Mouse (Mus musculus) c-Kit-positive CD71-negative TER-119-negative erythroid progenitor cells, embryonic 14.5 days (primary cell): ENCODE results near the gene Lrrk1.

Experiments
- DNase-seq: peaks from one replicate; pipeline ENCODE4 v3.0.0-alpha.2; 2013; ENCODE audit warnings: low read depth

Gene Lrrk1

DNA sequence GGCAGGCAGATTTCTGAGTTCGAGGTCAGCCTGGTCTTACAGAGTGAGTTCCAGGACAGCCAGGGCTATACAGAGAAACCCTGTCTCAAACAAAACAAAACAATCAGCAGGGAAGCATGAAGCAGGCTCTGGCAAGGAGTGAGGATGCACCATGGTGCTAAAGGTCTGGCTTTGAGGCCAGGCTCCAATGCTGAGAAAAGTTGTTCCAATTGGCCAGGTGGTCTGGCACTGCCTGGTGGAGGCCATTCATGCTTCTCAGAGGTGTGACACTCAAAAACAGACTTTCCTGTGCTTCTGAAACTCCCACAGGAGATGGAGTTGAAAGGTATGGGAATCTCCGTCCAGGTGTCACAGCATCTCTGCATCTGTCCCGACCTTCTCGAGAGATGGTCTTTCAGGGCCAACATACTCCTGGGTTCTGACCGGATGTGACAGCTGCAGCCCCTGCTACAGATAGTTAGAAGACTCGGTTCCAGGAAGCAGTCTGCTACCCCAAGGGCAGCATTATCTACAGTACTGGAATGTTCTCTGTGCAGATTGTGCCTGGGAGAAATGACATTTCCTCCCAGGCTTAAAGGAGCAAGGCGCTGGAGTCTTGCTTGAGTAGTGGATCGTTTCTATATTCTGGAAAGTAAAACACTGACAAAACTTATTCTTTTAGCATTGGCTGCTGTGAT is 134.0 kb downstream of the Lrrk1 start:
- DNase-seq = no peak

DNA sequence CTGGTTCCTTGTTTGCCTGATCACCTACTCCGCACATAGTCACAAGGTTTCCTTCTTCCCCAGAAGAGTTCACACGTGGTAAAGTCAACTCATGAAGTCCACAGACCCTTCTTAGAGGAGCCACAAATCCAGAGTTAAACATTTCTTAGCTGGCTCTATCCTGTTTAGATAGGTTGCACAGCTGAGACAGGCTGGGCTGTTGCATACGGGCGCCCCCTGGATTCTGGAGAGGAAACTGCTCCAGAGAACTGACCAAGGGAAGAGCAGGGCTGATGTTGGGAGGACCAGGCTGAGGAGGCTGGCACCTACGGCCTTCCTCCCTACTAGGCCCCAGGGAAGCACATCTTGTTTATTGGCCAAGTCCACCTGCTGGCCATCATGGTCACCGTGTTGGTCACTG is 138.1 kb downstream of the Lrrk1 start:
- DNase-seq = peak; percentile 59

DNA sequence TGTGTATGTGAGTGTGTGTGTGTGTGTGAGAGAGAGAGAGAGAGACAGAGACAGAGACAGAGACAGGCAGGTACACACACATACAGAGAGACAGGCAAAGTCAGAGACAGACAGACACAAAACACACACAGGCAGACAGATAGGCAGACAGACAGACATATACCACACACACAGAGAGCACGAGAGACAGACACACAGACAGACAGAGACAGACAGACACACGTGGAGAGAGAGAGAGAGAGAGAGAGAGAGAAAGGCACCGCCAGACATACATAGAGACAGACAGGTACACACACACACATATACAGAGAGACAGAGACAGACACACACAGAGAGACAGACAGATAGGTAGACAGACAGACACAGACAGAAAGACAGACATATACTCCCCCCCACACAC is 138.7 kb downstream of the Lrrk1 start:
- DNase-seq = no peak

DNA sequence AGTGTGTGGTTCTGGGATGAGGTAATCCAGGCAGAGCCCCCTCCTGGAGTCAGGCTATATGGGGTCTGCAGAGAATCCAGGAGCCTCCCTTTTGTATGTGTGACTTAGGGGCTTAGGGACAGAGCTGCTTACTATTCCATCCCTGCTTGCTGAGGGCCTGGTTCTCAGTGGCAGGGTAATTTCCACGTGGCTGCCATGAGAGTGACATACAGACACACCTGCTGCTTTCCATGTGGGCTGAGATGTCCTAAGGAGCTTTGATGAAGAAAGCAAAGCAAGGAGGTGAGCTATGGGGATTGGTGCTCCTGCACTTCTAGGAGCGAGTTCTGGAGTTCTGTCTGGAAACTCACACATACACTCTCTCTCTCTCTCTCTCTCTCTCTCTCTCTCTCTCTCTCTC is 139.1 kb downstream of the Lrrk1 start:
- no peak for DNase-seq

DNA sequence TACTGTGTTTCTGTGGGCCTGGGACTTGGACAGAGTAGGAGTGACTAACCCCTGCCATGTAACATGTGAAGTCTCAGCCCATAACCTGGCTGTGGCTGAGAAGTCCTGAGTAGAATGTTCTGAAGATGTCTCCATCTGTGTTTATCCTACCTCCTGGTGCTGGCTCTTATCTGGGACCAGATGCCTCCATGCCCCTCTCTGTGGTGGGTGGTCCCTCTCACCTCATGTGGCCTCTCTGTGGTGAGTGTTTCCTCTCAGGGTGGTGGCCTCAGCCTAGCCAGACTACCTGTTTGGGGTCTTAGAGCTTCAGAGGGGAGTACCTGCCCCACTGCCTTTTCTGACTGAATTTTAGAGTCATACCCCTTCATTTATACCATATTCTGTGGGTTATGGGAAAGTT is 139.9 kb downstream of the Lrrk1 start:
- no peak for DNase-seq

DNA sequence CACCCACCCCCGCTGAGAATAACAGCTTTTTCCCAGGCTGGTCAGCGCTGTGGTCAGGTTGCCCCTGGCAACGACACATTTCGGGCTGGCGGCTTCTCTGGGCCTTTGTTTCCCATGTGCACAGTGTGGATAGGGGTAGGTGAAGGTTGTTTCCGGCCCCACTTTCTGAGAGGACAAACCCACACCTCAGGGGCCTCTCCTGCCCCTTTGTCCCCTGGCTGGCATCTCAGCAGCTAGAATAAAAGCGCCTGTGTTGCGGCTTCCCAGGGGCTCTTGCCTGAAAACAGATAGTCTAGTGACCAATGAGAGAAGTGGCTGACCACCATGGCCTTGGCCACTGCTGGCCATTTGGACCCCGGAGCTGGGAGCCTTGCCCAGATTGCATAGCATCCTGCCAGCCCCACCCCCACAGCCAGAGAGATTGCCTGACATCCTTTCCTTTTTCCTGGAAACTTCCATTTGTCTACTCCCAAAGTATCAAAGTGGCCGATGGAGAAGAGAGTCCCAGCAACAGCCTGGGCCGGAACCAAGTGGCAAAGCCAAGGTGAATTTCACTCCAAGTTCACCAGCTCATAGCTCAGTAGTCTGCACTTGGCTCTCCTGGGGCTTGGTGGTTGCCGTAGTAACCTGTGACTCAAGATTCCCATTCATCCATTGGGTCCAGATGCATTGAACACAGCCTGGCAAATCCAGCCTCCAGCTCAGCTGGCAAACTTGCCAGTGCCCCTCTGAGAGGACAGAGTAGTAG is 140.7 kb downstream of the Lrrk1 start:
- DNase-seq = no peak

DNA sequence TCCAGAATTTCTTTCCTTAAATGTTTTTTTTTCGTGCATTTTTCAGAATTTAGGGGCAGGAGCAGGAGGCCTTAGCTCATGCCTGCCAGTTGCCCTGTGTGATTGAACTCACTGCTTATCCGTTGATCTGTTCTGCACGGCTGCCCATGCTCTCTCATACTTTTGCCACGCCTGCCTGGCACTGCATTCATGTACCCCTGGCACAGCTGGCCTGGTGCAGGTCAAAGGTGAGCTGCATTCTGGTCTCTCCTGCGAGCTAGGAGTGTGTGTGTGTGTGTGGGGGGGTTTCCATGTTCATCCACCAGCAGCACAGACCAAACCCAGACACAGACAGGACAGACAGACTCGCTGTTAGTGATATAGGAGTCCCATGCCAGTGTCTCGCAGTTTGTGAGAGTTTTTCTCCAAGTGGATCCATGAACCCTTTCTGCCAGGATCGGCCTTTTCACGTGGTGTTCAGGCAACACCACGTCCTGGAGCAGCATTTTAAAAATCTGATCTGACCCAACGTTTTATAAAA is 141.4 kb downstream of the Lrrk1 start:
- DNase-seq = no peak

DNA sequence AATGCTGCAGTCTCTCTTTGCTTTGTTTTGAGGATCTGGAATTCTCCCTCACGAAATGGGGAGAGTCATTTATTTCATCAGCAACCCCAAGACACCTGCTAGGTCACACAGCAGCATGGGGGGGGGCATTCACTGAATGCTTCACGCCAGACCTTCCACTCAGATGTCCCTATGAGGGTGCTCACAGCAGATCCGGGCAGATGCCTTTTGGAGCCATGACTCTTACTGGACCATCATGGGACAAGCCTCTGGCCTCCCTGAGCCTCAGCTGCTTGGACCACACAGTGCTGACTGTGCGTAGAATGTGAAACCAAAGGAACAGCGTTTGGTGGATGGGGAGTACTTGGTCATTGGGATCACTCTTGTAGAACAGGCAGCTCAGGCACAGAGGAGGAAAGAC is 142.5 kb downstream of the Lrrk1 start:
- DNase-seq = no peak

DNA sequence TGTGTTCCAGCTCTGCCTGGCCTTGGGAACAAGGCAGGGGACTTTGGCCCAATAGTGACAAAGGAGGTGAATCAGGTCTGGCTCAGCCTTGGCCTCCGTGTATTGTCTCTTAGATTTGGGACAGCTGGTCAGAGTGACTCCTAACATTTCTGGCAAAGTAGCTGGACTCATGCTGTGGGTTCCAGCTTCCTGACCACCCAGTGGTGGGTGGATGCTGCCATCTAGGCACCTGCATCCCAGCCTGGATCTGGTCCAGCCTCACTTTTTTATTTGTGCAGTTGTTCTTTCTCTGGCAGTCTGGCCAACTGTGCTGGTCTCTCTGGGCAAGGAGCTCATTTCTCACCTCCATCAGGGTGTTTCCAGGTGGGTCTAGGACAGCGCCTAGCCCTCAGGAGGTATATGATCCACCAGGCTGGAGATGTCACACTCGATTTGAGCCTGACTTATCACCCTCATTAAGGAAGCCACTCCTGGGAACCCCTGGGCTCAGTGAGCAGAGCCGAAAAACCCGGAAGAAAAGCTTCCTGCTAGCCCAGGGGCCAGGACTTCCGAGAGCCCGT is 144.3 kb downstream of the Lrrk1 start:
- DNase-seq = no peak

DNA sequence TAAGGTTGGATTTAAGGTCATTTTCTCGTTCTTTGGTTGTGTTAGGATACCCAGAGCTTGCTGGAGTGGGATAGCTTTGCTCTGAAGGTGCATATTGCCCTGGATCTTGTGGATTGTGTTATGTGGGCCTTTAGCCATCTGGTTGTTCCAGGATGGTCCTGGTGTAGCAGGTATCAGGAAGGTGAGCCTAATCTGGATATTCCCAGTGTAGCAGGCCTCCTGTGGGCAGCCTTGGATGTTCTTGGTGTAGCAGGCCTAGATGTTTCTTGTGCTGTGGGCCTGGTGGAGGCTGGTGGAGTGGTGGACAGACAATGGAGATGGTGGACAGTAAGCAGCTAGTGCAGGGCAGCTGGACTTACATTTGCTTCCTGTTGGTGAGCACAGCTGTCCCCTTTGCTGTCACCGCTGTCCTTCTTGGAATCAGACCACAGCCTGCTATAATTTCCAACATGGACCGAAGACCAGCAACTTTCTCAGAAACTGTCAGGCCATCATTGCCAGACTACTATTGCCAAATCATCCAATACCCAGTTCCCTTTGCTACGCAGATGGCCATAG is 146.2 kb downstream of the Lrrk1 start:
- no peak for DNase-seq

DNA sequence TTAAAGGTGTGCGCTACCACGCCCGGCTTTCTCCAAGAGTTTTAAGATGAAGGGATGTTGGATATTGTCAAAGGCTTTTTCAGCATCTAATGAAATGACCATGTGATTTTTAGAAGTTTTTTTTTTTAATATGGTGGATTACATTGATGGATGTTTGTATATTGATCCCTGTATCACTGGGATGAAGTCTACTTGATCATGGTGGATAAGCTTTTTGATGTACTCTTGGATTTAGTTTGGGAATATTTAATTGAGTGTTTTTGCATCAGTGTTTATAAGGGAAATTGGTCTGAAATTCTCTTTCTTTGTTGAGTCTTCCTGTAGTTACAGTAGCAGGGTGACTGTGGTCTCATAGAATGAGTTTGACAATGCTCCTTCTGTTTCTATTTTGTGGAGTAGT is 150.0 kb downstream of the Lrrk1 start:
- no peak for DNase-seq

DNA sequence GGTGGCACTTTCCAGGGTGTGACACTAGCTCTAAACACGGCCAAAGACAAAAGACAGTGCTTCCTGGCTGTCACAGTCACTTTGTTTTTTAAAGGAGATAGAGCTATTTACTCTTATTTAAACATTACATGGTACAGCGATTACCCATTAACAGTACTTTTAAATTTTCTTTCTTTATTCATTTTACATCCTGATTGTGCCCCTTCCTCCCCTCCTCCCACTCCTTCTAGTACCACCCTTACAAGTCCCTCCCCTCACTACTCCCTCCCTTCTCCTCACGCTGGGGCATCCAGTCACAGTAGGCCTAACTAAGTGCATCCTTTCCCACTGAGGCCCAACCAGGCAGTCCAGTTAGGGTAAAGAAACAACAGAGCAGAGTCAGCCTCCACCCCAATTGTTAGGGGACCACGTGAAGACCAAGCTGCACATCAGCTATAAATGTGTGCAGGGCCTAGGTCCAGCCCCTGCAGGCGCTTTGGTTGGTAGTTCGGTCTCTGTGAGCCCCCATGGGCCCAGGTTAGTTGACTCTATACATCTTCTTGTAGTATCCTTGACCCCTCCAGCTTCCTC is 154.1 kb downstream of the Lrrk1 start:
- no peak for DNase-seq

DNA sequence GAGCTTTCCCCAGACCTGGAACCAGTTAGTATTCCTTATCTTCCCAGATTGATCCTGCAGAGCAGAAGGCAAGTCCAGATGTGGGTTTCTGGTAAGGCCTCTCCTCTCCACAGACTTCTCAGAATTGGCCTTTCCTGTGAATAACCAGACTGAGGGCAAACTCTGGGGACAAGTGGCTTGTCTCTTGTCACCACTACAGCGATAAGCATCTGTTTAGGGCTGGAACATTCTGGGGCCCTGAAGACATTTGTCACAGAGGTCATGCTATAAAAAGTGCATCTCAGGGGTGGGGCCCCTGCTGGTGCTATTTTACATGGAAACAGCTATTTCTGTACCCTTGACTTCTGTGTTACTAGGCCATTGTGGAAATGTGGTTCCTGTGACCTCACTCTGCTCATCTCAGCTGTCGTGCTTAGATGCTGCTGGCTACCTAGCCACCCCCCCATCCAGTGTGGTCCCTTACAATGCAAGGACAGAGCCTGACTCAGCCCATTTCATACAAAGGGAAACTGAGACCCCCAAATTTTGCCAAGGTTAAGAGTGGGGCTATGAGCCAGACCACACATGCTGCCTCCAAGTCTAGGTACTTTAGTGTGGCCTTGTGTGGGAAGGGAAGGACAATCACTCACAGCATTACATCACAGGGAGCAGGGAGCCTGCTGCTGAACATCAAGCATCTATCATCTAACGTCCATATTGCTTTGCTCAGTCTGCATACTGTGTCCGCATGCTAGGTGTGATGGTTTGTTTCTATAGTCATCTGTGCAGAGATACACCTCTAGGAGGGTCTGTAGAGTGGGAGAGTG is 154.8 kb downstream of the Lrrk1 start:
- peak; percentile 81 for DNase-seq

DNA sequence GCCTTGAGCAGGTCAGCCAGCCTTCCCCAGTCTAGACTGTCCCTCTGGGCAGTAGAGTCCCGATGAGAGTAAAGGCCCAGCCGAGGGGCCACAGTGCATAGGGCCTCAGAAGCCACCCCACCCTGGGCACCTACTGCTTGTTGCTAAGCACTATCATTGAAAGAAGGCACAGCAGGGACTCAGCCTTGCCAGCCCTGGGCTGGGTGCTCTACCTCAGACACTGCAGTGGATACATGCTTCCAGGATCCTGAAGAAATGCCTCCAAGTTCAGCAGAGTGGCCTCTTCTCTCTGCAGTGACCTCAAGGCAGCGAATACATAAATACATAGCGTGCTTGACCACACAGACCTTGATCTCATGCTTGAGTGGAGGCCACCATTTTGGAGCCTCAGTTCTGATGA is 156.3 kb downstream of the Lrrk1 start:
- DNase-seq = no peak

DNA sequence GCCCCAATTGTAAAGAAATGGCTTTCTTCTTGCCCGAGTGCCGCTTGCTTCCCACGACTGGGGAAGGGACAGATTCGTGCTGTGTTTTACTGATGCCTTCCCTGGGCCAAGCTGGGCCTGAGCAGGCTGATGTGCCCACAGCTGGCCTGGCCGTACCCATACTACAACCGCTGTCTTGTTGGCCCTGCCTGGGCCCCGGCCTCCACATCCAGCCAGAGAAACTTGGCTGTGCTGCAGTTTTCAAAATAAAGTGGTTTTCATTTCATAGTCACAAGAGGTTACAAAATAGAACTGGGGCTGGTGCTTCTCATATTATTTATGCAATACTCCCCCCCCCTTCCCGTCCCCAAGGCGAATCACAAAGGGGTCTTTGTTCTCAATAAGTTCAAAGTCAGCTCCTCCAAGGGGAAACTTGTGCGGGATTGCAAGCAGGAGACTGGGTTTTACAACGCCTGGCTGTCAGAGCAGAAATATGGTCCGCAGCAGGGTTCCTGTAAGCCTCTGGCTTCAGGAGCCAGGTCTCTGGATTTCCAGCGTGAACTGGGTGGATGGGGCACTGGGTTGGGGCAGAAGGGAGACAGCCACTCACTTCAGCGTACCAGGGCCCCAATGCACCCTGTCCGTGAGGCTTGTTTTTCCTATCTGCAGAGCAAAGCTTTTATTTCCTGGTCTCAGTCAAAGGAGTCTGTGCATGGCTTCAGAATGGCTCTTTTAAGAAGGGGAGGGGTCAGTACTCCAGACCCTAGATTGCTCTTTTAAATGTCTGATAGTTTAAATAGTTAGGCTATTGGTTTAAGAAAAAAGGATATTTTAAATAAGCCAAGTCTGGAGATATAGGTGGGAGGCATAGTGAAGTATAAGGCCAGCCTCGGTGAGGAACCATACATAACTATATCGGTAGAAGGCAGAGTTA is 157.3 kb downstream of the Lrrk1 start:
- no peak for DNase-seq

DNA sequence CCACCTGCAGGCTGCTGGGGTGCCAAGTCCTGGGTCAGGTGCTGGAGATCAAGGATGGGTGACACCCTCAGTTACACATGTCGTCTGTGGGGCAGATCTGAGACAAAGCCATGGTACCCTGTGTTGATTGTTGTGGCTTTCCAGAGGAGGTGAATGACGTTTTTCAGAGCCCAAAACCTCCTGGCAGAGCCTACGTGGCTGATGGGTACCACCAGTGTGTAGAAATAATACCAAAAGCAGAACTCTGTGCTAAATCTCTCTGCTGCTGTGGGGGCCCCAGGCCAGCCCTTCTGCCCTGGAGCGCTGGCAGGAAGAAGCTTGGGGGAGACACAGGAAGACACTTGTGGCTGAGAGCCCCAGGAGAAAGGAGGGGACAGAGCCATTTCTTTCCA is 157.9 kb downstream of the Lrrk1 start:
- no peak for DNase-seq

DNA sequence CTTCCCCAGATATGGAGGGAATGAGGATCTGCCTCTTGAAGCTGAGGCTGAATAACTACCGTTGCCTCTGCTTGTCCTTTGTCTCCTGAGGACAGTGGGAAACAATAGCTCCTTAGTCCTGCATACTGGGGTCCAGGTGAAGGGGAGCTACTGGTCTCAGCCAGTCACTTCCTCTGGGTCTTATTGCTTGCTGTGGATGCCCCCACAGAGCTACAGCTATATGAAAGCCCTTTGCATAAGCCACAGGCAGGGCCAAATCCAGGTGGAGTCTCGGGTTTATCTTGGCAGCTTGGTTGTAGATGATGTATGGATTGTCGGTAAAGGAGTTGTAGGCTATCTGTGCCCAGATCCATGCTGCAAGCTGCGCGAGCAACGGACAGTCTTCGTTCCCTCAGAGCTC is 158.7 kb downstream of the Lrrk1 start:
- DNase-seq = no peak

DNA sequence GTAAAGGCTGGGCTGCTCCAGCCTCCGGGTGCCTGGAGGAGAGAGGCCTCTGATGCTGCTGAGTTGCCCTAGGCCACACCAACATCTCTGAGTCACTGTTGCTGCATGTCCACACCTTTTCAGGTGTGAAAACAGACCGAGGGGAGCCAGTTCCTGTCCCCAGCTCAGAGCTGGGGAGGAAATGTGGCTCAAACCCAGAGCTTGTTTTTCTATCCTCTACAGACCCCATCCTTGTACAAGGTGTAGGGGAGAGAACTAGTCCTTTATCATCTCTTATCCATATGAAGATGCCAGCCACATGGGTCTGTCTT is 159.6 kb downstream of the Lrrk1 start:
- no peak for DNase-seq

DNA sequence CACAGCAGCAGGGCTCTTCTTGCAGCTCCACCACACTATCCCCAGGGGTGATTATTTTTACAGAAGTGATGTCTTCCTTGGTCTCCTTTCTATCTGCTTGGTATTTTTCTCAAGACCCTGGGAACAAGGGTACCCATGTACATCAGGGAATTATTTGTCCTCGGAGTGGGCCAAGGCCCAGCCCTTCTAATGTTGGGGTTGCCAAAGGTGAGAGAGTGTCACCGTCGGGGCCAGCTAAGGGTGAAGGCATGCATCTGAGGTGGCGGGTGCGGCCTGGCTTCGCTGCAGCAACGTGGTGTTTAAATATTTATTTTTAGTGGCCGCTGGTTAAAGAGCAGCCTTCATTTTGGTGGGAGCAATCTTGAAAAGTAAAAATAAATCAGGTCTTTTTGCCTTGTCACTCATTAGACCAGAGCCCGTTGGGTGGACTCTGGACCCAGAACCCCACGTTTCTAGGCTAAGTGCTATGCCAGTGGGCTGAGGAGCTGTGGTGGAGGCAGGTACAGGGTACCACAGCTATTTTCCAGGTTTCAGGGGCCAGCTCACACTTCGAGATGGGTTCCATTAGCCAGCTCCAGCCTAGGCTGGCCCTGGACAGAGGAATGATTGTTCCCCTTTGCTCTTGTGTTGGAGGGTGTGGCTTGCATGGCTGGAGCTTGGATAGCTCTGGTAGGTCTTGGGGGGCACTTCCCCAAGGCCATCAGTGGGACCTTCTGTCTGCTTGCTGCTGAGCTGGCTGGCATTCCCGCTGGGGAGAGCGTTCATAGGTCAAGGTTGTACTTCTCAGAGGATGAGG is 160.1 kb downstream of the Lrrk1 start:
- no peak for DNase-seq

DNA sequence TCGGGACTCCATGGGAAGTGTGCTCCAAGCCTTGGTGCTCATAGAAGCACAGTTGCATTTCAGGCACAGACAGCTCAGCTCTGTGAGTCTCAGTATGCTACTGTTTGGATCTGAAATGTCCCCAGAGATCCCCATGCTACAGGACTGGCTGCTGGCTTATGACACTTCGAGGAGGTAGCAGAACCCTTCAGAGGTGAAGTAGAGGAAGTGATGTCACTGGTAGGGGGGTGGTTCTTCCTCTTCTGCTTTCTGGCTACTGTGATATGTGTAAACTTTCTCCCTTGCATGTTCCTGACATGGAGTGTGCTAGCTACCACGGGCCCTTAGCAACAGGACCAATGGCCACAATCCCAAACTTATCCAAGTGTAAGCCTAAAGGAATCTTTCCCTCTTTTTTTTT is 162.3 kb downstream of the Lrrk1 start:
- DNase-seq = no peak
